Mouse (Mus musculus) CH12.LX (cell line): ENCODE measurements at regions not wholly inside any gene's neighbourhood (a gene's known extent, or its start where the extent isn't known, plus 50 kb on each side); places are given as distances from the start of the nearest gene placed in this dataset.
A peak's percentile ranks its signal among the peaks of the same experiment; 100 is the strongest.

Experiments
- DNase-seq: peaks from one replicate; pipeline ENCODE4 v3.0.0-alpha.2; 2013; ENCODE audit errors: extremely low read depth
- H3K27ac ChIP-seq: 2 replicates; pipeline ENCODE4 v1.5.1; 2012; ENCODE audit warnings: low read depth, mild to moderate bottlenecking, control low read depth, moderate library complexity; ENCODE audit not compliant: insufficient read depth
- H3K27me3 ChIP-seq: replicated peaks from 2 replicates; pipeline ENCODE3; 2012; ENCODE audit warnings: inconsistent platforms
- H3K36me3 ChIP-seq, 2 experiments: replicated peaks in 1 of 2; 2 replicates each; pipeline versions ENCODE3 to v1.6.1; 2012; ENCODE audit warnings: inconsistent platforms in 1 of 2, low read length in 1 of 2, mild to moderate bottlenecking in 1 of 2, mixed read lengths in 1 of 2, moderate library complexity in 1 of 2; ENCODE audit not compliant: control insufficient read depth in 1 of 2, insufficient read depth in 1 of 2
- H3K4me1 ChIP-seq, 2 experiments: 2 replicates each; pipeline ENCODE4 v1.6.1; 2012; ENCODE audit warnings: inconsistent platforms in 1 of 2, moderate library complexity in 1 of 2; ENCODE audit not compliant: insufficient read depth in 2 of 2, control insufficient read depth in 1 of 2
- H3K4me2 ChIP-seq: 2 replicates; pipeline ENCODE4 v1.6.1; 2012; ENCODE audit warnings: low read depth, mild to moderate bottlenecking, control low read depth; ENCODE audit not compliant: poor library complexity, insufficient read depth, severe bottlenecking
- H3K4me3 ChIP-seq, 3 experiments: fragments of 150-350 bp in 1 of 3; sonication (generic) in 1 of 3; replicated peaks in 1 of 3; 2 replicates each; pipeline versions ENCODE3 to v1.5.1; 2011 to 2012; ENCODE audit warnings: low read depth in 2 of 3, low read length in 2 of 3, mild to moderate bottlenecking in 2 of 3, moderate library complexity in 2 of 3, control low read depth in 1 of 3, improper control_type of control experiment in 1 of 3, inconsistent platforms in 1 of 3, mixed read lengths in 1 of 3; ENCODE audit not compliant: poor library complexity in 1 of 3
- H3K79me2 ChIP-seq: replicated peaks from 2 replicates; pipeline ENCODE4 v1.6.1; 2012; ENCODE audit warnings: mild to moderate bottlenecking, moderate library complexity; ENCODE audit not compliant: control insufficient read depth, poor library complexity, insufficient read depth, severe bottlenecking; ENCODE audit errors: extremely low read depth
- H3K9ac ChIP-seq: 2 replicates; pipeline ENCODE4 v1.6.1; 2012; ENCODE audit warnings: low read depth, mild to moderate bottlenecking, control low read depth, moderate library complexity; ENCODE audit not compliant: insufficient read depth
- H3K9me3 ChIP-seq: replicated peaks from 2 replicates; pipeline ENCODE3; 2012; ENCODE audit warnings: low read length, inconsistent platforms, mixed read lengths
- CHD2 ChIP-seq: IDR thresholded peaks from 2 replicates; pipeline ENCODE4 v1.6.1; 2011; ENCODE audit warnings: low read length, improper control_type of control experiment
- CTCF ChIP-seq, 2 experiments: IDR thresholded peaks in 1 of 2; conservative IDR thresholded peaks in 1 of 2; 2 replicates each; pipeline ENCODE4 v1.5.1; 2011 to 2012; ENCODE audit warnings: low read depth in 2 of 2, low read length in 2 of 2, improper control_type of control experiment in 1 of 2, inconsistent platforms in 1 of 2, mild to moderate bottlenecking in 1 of 2, moderate library complexity in 1 of 2
- ELF1 ChIP-seq: IDR thresholded peaks from 2 replicates; pipeline ENCODE4 v1.6.1; 2014; ENCODE audit warnings: low read depth, mild to moderate bottlenecking, inconsistent platforms, low read length, improper control_type of control experiment
- EP300 ChIP-seq: IDR thresholded peaks from 2 replicates; pipeline ENCODE4 v1.6.1; 2011; ENCODE audit warnings: low read length, improper control_type of control experiment
- IRF4 ChIP-seq: IDR thresholded peaks from 2 replicates; pipeline ENCODE4 v1.6.1; 2014; ENCODE audit warnings: low read depth, mild to moderate bottlenecking, inconsistent platforms, low read length, improper control_type of control experiment
- JUN ChIP-seq: IDR thresholded peaks from 2 replicates; pipeline ENCODE4 v1.6.1; 2011; ENCODE audit warnings: low read depth, mild to moderate bottlenecking, low read length, improper control_type of control experiment, moderate library complexity; ENCODE audit not compliant: insufficient read depth
- JUND ChIP-seq: conservative IDR thresholded peaks from 2 replicates; pipeline ENCODE4 v1.6.1; 2011; ENCODE audit warnings: low read depth, low read length, improper control_type of control experiment
- KAT2A ChIP-seq: IDR thresholded peaks from 2 replicates; pipeline ENCODE4 v1.6.1; 2012; ENCODE audit warnings: low read length, improper control_type of control experiment, inconsistent platforms; ENCODE audit not compliant: insufficient replicate concordance
- MAFK ChIP-seq: IDR thresholded peaks from 2 replicates; pipeline ENCODE4 v1.6.1; 2011; ENCODE audit warnings: low read length, improper control_type of control experiment; ENCODE audit not compliant: insufficient replicate concordance
- MAZ ChIP-seq: IDR thresholded peaks from 2 replicates; pipeline ENCODE4 v1.6.1; 2012; ENCODE audit warnings: low read depth, mild to moderate bottlenecking, inconsistent platforms, low read length, improper control_type of control experiment, moderate library complexity
- MEF2A ChIP-seq: IDR thresholded peaks from 2 replicates; pipeline ENCODE4 v1.6.1; 2014; ENCODE audit warnings: low read depth, mild to moderate bottlenecking, inconsistent platforms, low read length, improper control_type of control experiment, borderline replicate concordance
- NELFE ChIP-seq: IDR thresholded peaks from 2 replicates; pipeline ENCODE4 v1.6.1; 2011; ENCODE audit warnings: low read depth, low read length, improper control_type of control experiment
- PAX5 ChIP-seq: IDR thresholded peaks from 2 replicates; pipeline ENCODE4 v1.6.1; 2012; ENCODE audit warnings: low read length, inconsistent platforms, mixed read lengths
- POLR2AphosphoS2 ChIP-seq: IDR thresholded peaks from 2 replicates; pipeline ENCODE4 v1.6.1; 2011; ENCODE audit warnings: low read depth, low read length, improper control_type of control experiment
- SMC3 ChIP-seq: IDR thresholded peaks from 2 replicates; pipeline ENCODE4 v1.6.1; 2011; ENCODE audit warnings: low read depth, low read length, improper control_type of control experiment
- TBP ChIP-seq: conservative IDR thresholded peaks from 2 replicates; pipeline ENCODE4 v1.6.1; 2011; ENCODE audit warnings: low read depth, low read length, improper control_type of control experiment
- TCF12 ChIP-seq: IDR thresholded peaks from 2 replicates; pipeline ENCODE4 v1.6.1; 2014; ENCODE audit warnings: low read depth, mild to moderate bottlenecking, inconsistent platforms, low read length, improper control_type of control experiment
- UBTF ChIP-seq: IDR thresholded peaks from 2 replicates; pipeline ENCODE4 v1.6.1; 2012; ENCODE audit warnings: low read depth, mild to moderate bottlenecking, inconsistent platforms, low read length, improper control_type of control experiment, moderate library complexity
- USF1 ChIP-seq: IDR thresholded peaks from 2 replicates; pipeline ENCODE4 v1.6.1; 2014; ENCODE audit warnings: low read depth, mild to moderate bottlenecking, inconsistent platforms, low read length, improper control_type of control experiment
- USF2 ChIP-seq: conservative IDR thresholded peaks from 2 replicates; pipeline ENCODE4 v1.6.1; 2011; ENCODE audit warnings: low read depth, low read length, improper control_type of control experiment
- ZKSCAN1 ChIP-seq: IDR thresholded peaks from 2 replicates; pipeline ENCODE4 v1.6.1; 2012; ENCODE audit warnings: low read depth, inconsistent platforms, low read length, improper control_type of control experiment, borderline replicate concordance
- ZMIZ1 ChIP-seq: IDR thresholded peaks from 2 replicates; pipeline ENCODE4 v1.6.1; 2012; ENCODE audit warnings: low read depth, mild to moderate bottlenecking, inconsistent platforms, low read length, improper control_type of control experiment
- ZNF384 ChIP-seq: IDR thresholded peaks from 2 replicates; pipeline ENCODE4 v1.6.1; 2012; ENCODE audit warnings: low read depth, low read length, improper control_type of control experiment, inconsistent platforms
- dilution Hi-C: fragments of 300-500 bp; cut with MboI; formaldehyde crosslinking; loops from 2 replicates; pipeline ENCODE4 v1.14.3; 2020; ENCODE audit warnings: low sequenced_read_pairs; ENCODE audit not compliant: extremely low pct_unique_long_range_greater_than_20kb, extremely low pct_ligation_motif_present
- in situ Hi-C: fragments of 300-500 bp; cut with MboI; formaldehyde crosslinking; loops from 3 replicates; pipeline ENCODE4 v1.14.3; 2019; ENCODE audit warnings: low sequenced_read_pairs, low pct_ligation_motif_present, low pct_unique_long_range_greater_than_20kb, mixed read lengths

DNA sequence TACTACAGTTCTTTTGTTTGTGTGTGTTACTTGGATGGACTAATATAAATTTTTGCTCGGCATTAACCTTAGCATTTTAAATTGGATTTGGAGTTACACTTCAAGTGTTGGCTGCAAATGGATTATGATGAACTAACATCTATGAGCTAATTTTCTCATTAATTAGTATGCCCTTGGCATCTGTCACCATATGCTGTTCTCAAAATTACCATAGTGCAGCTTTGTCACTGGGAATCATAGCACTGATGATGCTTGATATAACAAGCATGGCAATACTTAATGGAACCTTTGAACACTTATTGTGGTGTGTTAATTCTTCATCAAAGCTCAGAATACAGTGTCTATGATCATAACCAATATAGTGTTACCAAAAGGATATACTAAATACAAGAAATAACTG is 185.0 kb upstream of the Pot1a start:
- Histone ChIP-seq H3K4me1 (no peaks in the 10 kb centered on the region), H3K27ac (no peak overlapping the region), H3K9me3 (no peaks in the 10 kb centered on the region), H3K27me3 (no peaks in the 10 kb centered on the region), H3K36me3 (no peaks in the 10 kb centered on the region), H3K4me3 (no peak overlapping the region), H3K4me2 (no peak overlapping the region), H3K79me2 (no peaks in the 10 kb centered on the region), H3K9ac (no peak overlapping the region)
- TF ChIP-seq ZMIZ1 (no peak), NELFE (no peak), ELF1 (no peak), UBTF (no peak), USF2 (no peak), KAT2A (no peak), MEF2A (no peak), SMC3 (no peak), USF1 (no peak), MAZ (no peak), PAX5 (no peak), ZKSCAN1 (no peak), CTCF (conservative IDR thresholded peaks at IDR 0.05 in 1 of 2, IDR thresholded peaks at IDR 0.05 in 1 of 2; ENCODE audit: low read depth in 2 of 2, low read length in 2 of 2) (no peak), TBP (no peak), ZNF384 (no peak), CHD2 (no peak), JUND (no peak), EP300 (no peak), POLR2AphosphoS2 (no peak)
- DNase-seq: no peak
- dilution Hi-C loops (no loop called here), in situ Hi-C loops (no loop called here)

DNA sequence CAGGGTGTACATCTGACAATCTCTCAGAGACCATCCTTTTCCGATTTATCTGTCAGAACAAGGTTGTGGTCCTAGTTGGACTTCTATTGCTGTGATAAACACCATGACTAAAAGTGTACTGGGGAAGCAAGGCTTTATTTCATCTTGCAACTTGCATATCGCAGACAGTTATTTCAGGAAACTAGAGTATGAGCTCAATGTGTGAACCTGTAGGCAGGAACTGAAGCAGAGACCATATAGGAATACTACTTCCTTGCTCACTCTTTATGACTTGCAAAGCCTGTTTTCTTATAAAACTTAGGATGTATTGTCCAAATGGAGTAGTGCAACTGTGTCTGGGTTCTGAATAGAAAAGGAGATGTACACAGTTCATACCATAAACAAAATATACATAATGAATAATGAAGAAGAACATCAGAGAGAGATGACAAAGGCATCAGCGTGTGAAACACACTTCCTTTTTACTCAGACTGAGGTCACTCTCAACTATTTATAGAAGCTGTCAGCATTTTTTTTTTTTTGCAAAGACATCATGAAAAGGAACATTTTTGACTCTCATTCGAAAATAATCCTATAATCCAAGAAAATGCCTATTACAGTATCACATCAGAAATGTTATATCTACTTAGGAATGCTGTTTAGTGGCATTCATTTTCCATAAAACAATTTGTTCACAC is 169.3 kb upstream of the Pot1a start:
- no peak overlapping the region for H3K27ac ChIP-seq
- peaks cover 2 to 11% of the 10 kb centered on the region in 2 experiments; a peak in 3 of 4 replicates for H3K4me1 ChIP-seq
- H3K9me3 ChIP-seq: no peaks in the 10 kb centered on the region
- dilution Hi-C loops (no loop called here), in situ Hi-C loops (no loop called here)
- H3K9ac ChIP-seq: no peak overlapping the region
- H3K36me3 ChIP-seq: no peaks in the 10 kb centered on the region
- no peak overlapping the region for H3K4me2 ChIP-seq
- H3K4me3 ChIP-seq: no peak overlapping the region
- DNase-seq: peak; percentile 39
- H3K27me3 ChIP-seq: no peaks in the 10 kb centered on the region
- H3K79me2 ChIP-seq: no peaks in the 10 kb centered on the region
- TF ChIP-seq EP300 (0 out of 2 replicates have a peak, but pooled peaks have one; percentile 12), SMC3 (no peak), MAFK (peak; percentile 57; the same call in 1 of the 2 replicates), JUND (peak; percentile 44; the same call in 1 of the 2 replicates), IRF4 (0 out of 2 replicates have a peak, but pooled peaks have one; percentile 8), ZNF384 (peak; percentile 94), PAX5 (no peak), MEF2A (peak; percentile 85), POLR2AphosphoS2 (no peak), JUN (peak; percentile 84), TCF12 (no peak)
- TF ChIP-seq, all 38 proteins: peak for 7
